Mouse (Mus musculus) intestine, embryonic 15.5 days (tissue): Measurements from ENCODE around the gene Psap. TPM values are rescaled to one million over a fixed set of nuclear protein-coding genes. Genes with fewer than 3 reads are reported as not detected.
A peak's percentile ranks its signal among the peaks of the same experiment; 100 is the strongest.

Experiments
- ATAC-seq: fragments of 200-750 bp; cut with Nextera tagmentation; 2 replicates; pipeline ENCODE4 v1.8.0; 2017; ENCODE audit warnings: moderate TSS enrichment, moderate library complexity
- H3K27ac ChIP-seq: fragments of 300-500 bp; sonication (generic); 2 replicates; pipeline ENCODE4 v1.5.1; 2015; ENCODE audit warnings: mild to moderate bottlenecking, inconsistent platforms
- H3K27me3 ChIP-seq: fragments of 300-500 bp; sonication (generic); replicated peaks from 2 replicates; pipeline ENCODE4 v1.6.1; 2015; ENCODE audit warnings: inconsistent platforms
- H3K36me3 ChIP-seq: fragments of 300-500 bp; sonication (generic); 2 replicates; pipeline ENCODE4 v1.6.1; 2015; ENCODE audit warnings: inconsistent platforms
- H3K4me1 ChIP-seq: fragments of 300-500 bp; sonication (generic); replicated peaks from 2 replicates; pipeline ENCODE4 v1.6.1; 2015; ENCODE audit warnings: inconsistent platforms
- H3K4me2 ChIP-seq: fragments of 300-500 bp; sonication (generic); replicated peaks from 2 replicates; pipeline ENCODE4 v1.6.1; 2015; ENCODE audit warnings: mild to moderate bottlenecking, inconsistent platforms
- H3K4me3 ChIP-seq: fragments of 300-500 bp; sonication (generic); replicated peaks from 2 replicates; pipeline ENCODE4 v1.5.1; 2015; ENCODE audit warnings: inconsistent platforms
- H3K9ac ChIP-seq: fragments of 300-500 bp; sonication (generic); 2 replicates; pipeline ENCODE4 v1.6.1; 2015; ENCODE audit warnings: inconsistent platforms
- H3K9me3 ChIP-seq: fragments of 300-500 bp; sonication (generic); 2 replicates; pipeline ENCODE4 v1.6.1; 2016; ENCODE audit warnings: inconsistent platforms
- WGBS: fragments of 180-500 bp; shearing (Covaris S2); methylation state at CpG from one replicate; pipeline ENCODE4 v1.1.7; 2015; 5-methylcytosine and 5-hydroxymethylcytosine counted together
- polyA plus RNA-seq: library from polyadenylated mRNA; unstranded; fragments of >200 nt; fragmentation: Nextera tagmentation; extraction: Ambion mirVana; gene quantifications from 2 replicates; pipeline ENCODE4 v1.2.1, GENCODE M21; 2015

The Psap gene
- polyA plus RNA-seq, 1 experiment from 2014 or later: 147 TPM

- no peaks in the 10 kb centered on the region for H3K9me3 ChIP-seq
- ATAC-seq: no peak
- H3K27me3 ChIP-seq: no peaks in the 10 kb centered on the region
- no peak overlapping the region; the same call in 1 of the 2 replicates for H3K9ac ChIP-seq
- H3K4me3 ChIP-seq: no peak overlapping the region
- WGBS: 86% methylated on average over 11 of the region's 11 CpGs
- H3K4me1 ChIP-seq: peaks cover 16% of the 10 kb centered on the region
- no peaks in the 10 kb centered on the region for H3K36me3 ChIP-seq
- H3K27ac ChIP-seq: no peak overlapping the region; the same call in 1 of the 2 replicates
- no peak overlapping the region for H3K4me2 ChIP-seq
Observed at GRCm38 (mm10) chr10:60268738-60269137, 8.7 kb upstream of the Psap start.

- no peak overlapping the region for H3K4me3 ChIP-seq
- H3K27ac ChIP-seq: peak overlapping the region; percentile 54
- peaks cover 16% of the 10 kb centered on the region for H3K4me1 ChIP-seq
- no peak overlapping the region; the same call in 1 of the 2 replicates for H3K9ac ChIP-seq
- peak; percentile 36 for ATAC-seq
- H3K9me3 ChIP-seq: no peaks in the 10 kb centered on the region
- 50% methylated on average over 13 of the region's 13 CpGs for WGBS
- H3K36me3 ChIP-seq: no peaks in the 10 kb centered on the region
- no peaks in the 10 kb centered on the region for H3K27me3 ChIP-seq
- H3K4me2 ChIP-seq: no peak overlapping the region
Observed at GRCm38 (mm10) chr10:60269141-60270064, 8.0 kb upstream of the Psap start.

- H3K4me3 ChIP-seq: no peak overlapping the region
- no peaks in the 10 kb centered on the region for H3K9me3 ChIP-seq
- H3K9ac ChIP-seq: no peak overlapping the region
- peak; percentile 44 for ATAC-seq
- WGBS: 50% methylated on average over 6 of the region's 6 CpGs
- H3K27me3 ChIP-seq: no peaks in the 10 kb centered on the region
- no peak overlapping the region for H3K27ac ChIP-seq
- H3K36me3 ChIP-seq: no peaks in the 10 kb centered on the region
- H3K4me1 ChIP-seq: peaks cover 13% of the 10 kb centered on the region
- no peak overlapping the region for H3K4me2 ChIP-seq
Observed at GRCm38 (mm10) chr10:60271015-60271414, 6.4 kb upstream of the Psap start.

DNA sequence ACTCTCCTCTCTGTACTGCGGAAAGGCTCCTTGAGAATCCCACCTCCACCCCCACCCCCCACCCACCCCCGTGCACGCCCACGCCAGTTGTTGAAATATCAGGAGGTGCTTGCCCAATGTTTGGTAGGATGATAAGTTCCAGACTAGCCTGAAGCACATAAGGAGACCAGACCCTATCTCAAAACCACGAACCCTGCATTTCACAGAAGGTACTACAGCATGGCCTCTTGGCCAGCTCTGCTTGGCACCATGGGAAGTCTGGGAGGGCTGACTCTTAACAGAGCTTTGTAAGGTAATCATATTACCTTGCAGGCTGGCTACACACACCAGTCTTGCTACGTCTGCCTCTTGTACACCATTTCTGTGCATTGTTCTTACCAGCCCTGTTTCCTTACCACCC lies 5.2 kb upstream of the Psap start:
- ATAC-seq: peak; percentile 35; the same call in 1 of the 2 replicates
- Histone ChIP-seq H3K27ac (no peak overlapping the region), H3K4me3 (no peak overlapping the region), H3K27me3 (no peaks in the 10 kb centered on the region), H3K4me2 (no peak overlapping the region), H3K36me3 (no peaks in the 10 kb centered on the region), H3K4me1 (peaks cover 13% of the 10 kb centered on the region), H3K9me3 (no peaks in the 10 kb centered on the region), H3K9ac (no peak overlapping the region)
- WGBS: 21% methylated on average over 6 of the region's 6 CpGs

DNA sequence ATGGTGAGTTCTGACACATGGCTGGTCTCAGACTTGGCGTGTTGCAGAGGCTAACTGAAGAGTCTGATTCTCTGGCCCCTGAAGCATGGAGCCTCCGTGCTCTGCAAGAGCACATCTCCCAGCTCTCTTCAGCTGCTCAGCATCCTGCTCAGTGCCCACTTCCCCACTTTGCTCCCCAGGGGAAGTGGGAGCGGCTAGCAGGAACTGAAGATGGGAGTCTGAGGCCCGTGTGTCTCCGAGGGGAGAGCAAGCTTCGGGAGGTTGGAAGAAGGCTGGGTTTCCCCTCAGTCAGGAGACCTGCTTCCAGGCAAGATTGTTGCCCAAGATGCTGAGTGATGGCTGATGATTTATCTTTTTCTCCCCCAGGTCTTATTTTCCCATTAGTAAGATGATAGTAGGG lies 4.0 kb upstream of the Psap start:
- 56% methylated on average over 6 of the region's 6 CpGs for WGBS
- Histone ChIP-seq H3K4me1 (peaks cover 13% of the 10 kb centered on the region), H3K4me3 (no peak overlapping the region), H3K36me3 (no peaks in the 10 kb centered on the region), H3K9me3 (no peaks in the 10 kb centered on the region), H3K27ac (no peak overlapping the region), H3K9ac (no peak overlapping the region), H3K27me3 (no peaks in the 10 kb centered on the region), H3K4me2 (no peak overlapping the region)
- ATAC-seq: no peak

DNA sequence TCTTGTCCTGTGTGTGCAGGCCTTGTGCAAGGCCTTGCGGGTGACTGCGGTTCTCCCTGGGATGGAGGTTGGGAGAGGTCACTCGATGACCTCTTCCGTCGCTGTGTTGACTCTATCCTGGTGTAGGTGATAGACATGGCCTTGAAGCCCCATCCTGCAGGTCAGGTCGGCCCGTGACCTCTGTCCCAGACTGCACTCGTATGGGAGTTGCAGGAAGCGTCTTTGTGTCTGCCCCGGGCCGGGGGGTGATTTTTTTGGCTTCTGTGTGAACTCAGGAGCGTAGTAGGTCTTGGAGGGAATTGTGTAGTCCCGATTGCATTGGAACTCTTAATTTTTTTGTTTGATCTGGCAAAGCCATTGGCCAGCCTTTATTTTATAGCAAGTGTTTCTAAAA lies 576 bp downstream of the Psap start:
- Histone ChIP-seq H3K9ac (peak overlapping the region; percentile 86), H3K4me2 (peak overlapping the region; percentile 72), H3K36me3 (no peaks in the 10 kb centered on the region), H3K4me3 (peak overlapping the region; percentile 71), H3K27ac (peak overlapping the region; percentile 74), H3K9me3 (no peaks in the 10 kb centered on the region), H3K4me1 (peaks cover 27% of the 10 kb centered on the region), H3K27me3 (no peaks in the 10 kb centered on the region)
- 5% methylated on average over 13 of the region's 13 CpGs for WGBS
- no peak for ATAC-seq

DNA sequence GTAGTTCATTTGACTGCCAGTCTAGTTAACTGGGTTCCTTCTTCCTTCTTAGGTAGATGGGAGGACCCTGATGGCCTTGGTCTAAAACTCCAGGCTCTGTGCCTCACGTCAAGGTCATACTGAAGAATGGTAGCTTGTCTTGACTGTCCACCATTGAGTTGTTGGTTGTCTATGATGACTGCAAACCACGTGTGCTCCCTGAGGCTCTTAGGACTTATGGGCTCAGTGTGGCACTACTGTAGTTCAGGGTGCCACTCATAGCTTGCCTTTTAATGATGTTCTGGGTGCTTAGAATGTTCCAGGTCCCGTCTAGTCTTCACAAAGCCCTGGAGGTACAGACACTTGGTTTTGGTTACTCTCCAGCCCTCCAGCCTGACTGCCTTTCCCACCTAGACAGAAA lies 1.4 kb downstream of the Psap start:
- H3K4me2 ChIP-seq: peak overlapping the region; percentile 72
- peak overlapping the region; percentile 71 for H3K4me3 ChIP-seq
- H3K36me3 ChIP-seq: no peaks in the 10 kb centered on the region
- H3K27me3 ChIP-seq: no peaks in the 10 kb centered on the region
- no peak overlapping the region for H3K9ac ChIP-seq
- ATAC-seq: no peak
- no peaks in the 10 kb centered on the region for H3K9me3 ChIP-seq
- peaks cover 30% of the 10 kb centered on the region for H3K4me1 ChIP-seq
- H3K27ac ChIP-seq: no peak overlapping the region
- 83% methylated on average over 3 of the region's 3 CpGs for WGBS

DNA sequence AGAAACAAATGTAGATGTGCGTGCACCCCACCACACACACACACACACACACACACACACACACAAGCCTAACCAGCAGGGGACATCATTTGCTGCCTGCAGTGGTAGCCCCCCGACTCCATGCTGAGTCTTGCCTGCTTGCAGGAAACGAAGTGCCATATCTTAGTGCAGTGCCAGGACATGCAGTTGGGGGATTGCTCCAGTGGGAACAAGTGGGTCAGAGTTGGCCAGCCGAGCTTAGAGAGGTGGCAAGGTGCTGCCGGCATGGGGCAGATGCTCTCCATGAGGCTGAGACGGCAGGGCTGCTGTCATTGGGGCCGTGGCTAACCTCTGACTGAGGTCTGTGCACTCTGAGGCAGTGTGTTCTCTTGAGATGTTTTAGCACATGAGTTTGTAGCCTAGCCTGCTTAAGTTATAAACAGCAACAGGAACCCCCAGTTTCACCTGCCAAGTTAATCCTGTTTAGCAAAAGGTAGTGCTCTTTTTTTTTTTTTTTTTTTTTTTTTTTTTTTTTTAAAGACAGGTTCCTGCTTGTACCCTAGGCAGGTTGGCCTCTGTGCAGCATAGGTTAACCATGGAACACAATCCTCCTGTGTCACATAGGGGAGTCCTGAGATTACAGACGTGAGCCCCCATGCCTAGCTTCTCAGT lies 2.0 kb downstream of the Psap start:
- ATAC-seq: no peak
- Histone ChIP-seq H3K4me3 (peak overlapping the region; percentile 4; the same call in 1 of the 2 replicates), H3K36me3 (no peaks in the 10 kb centered on the region), H3K9me3 (no peaks in the 10 kb centered on the region), H3K9ac (0 out of 2 replicates have a peak overlapping the region, but pooled peaks have one; percentile 14), H3K4me2 (peak overlapping the region; percentile 72), H3K27ac (no peak overlapping the region), H3K4me1 (peaks cover 34% of the 10 kb centered on the region), H3K27me3 (no peaks in the 10 kb centered on the region)
- WGBS: 70% methylated on average over 8 of the region's 8 CpGs

DNA sequence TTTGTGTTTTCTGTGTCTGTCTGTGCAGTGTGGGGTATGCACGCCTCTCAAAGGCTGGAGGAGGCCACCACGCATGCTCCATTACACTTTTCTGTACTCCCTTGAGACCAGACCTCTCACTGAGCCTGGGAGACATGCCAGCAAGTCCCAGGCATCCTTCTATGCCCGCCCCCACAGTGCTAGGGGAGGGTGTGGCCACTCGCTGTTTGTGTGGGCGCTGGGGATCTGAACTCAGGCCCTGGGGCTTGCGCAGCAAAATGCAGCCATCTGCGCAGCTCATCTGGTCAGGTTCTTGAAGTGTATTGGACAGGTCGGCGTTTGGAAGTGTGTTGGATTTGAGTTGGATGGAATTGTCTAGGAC lies 2.5 kb downstream of the Psap start:
- H3K9ac ChIP-seq: 0 out of 2 replicates have a peak overlapping the region, but pooled peaks have one; percentile 1
- no peaks in the 10 kb centered on the region for H3K27me3 ChIP-seq
- H3K4me2 ChIP-seq: peak overlapping the region; percentile 72; the same call in 1 of the 2 replicates
- peaks cover 39% of the 10 kb centered on the region for H3K4me1 ChIP-seq
- H3K4me3 ChIP-seq: no peak overlapping the region
- no peak overlapping the region for H3K27ac ChIP-seq
- 85% methylated on average over 9 of the region's 9 CpGs for whole genome bisulfite sequencing
- no peaks in the 10 kb centered on the region for H3K36me3 ChIP-seq
- ATAC-seq: no peak
- no peaks in the 10 kb centered on the region for H3K9me3 ChIP-seq

DNA sequence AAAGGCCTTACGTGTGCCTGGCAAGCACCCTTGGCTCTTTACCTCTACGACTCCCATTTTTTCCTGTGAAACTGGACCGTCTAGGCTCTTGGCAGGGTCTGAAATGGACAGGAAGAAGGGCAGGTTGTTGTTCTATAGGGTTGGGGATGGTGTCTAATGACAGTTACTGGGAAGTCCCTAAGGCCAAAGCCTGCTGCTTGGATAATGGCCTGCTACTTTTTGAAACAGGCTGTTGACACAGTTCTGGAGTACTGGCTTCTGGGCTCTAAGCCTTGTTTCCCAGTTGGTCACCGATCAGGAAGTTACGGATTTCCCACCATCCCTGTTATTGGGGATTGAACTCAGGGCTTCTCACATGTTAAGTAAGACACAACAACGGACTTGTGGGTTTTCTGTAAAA lies 2.9 kb downstream of the Psap start:
- Histone ChIP-seq H3K9ac (0 out of 2 replicates have a peak overlapping the region, but pooled peaks have one; percentile 1), H3K4me1 (peaks cover 43% of the 10 kb centered on the region), H3K4me2 (peak overlapping the region; percentile 72; the same call in 1 of the 2 replicates)

DNA sequence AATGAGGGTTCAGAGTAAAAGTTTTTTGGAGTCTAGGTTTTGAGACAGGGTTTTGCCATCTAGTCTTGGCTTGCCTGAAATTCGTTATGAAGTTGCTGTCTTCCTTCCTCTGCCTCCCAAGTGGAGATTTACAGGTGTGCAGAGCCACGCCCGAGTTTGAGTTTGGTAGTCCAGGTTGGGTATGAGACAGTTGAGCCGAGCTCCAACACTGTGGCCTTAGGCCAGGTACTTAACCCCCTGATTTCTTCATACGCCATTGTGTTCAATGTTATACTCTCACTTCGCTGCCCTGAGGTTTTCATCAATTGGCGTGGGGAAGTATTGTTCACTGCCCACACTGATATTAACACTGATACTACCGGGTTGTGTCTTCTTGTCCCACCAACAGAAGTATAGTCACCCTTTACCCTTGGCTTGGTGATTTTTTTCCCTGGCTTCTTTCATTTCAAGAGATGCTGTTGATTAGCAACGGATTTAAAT lies 4.2 kb downstream of the Psap start:
- H3K4me1 ChIP-seq: peaks cover 52% of the 10 kb centered on the region
- 84% methylated on average over 9 of the region's 9 CpGs for WGBS
- H3K27ac ChIP-seq: no peak overlapping the region

More for the DNA sequence above, 2.9 kb downstream of the Psap start:
- ATAC-seq: no peak
- WGBS: 87% methylated on average over 6 of the region's 6 CpGs
- no peak overlapping the region for H3K27ac ChIP-seq
- no peaks in the 10 kb centered on the region for H3K27me3 ChIP-seq
- H3K36me3 ChIP-seq: no peaks in the 10 kb centered on the region
- H3K4me3 ChIP-seq: no peak overlapping the region
- H3K9me3 ChIP-seq: no peaks in the 10 kb centered on the region

More for the DNA sequence above, 4.2 kb downstream of the Psap start:
- ATAC-seq: no peak
- Histone ChIP-seq H3K36me3 (no peaks in the 10 kb centered on the region), H3K9ac (no peak overlapping the region), H3K4me3 (no peak overlapping the region), H3K27me3 (no peaks in the 10 kb centered on the region), H3K9me3 (no peaks in the 10 kb centered on the region), H3K4me2 (no peak overlapping the region)
